Mouse (Mus musculus): ENCODE results near the gene Il10rb. TPM values are rescaled to one million over a fixed set of nuclear protein-coding genes. Genes with fewer than 3 reads are reported as not detected.

The Il10rb gene
- polyA plus RNA-seq (2014; fragmentation: Illumina TruSeq; extraction: RNeasy Lipid Tissue Mini Kit (QIAGEN cat#74804); ENCODE audit: low read depth, low replicate concordance), result 275 TPM

DNA sequence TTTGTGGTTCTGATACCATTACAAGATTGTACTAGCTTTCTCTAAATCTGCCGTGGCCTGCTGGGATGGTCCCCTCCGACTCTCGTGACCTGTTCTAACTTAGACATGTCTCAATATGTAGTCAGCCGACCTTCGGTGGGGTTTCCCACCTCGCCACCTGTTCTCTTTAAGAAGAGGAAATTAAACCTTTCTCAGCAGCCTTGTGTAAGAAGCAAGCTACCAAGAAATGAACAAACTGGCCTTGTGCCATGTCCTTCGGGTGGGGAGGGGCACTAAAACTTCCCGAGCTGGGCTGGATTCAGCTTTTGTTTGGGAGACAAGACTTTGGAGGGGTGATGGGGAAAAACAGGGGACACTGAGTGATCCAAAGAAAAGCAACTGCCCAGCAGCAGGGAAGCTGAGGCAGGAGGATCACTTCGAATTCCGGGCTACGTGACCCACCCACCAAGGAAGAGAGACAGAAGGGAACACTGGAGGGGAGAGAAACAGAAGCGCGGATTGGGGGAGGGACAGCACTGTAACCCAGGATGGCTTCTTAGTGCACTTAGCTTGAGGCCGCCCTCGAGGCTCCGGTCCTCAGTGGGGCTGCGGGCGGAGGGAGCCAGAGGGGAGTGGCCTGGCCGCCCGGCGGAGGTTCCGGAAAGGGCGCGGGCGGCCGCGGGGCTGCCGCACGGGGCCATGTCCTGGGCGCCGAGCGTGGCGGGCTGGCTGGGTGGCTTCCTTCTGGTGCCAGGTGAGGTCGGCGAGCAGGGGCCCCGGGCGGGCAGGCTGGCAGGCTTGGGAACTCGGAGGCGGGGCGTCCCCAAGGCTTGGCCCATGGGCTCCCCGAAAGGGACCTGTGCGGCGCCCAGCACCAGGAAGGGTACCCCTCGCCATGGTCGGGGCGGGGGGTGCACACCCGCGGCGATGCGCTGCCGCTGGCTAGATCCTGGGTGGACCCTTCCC is at the start of gene Il10rb:
TSS of gene Il10rb (plus strand) at position 525 of the 945 bp plus-strand sequence.

DNA sequence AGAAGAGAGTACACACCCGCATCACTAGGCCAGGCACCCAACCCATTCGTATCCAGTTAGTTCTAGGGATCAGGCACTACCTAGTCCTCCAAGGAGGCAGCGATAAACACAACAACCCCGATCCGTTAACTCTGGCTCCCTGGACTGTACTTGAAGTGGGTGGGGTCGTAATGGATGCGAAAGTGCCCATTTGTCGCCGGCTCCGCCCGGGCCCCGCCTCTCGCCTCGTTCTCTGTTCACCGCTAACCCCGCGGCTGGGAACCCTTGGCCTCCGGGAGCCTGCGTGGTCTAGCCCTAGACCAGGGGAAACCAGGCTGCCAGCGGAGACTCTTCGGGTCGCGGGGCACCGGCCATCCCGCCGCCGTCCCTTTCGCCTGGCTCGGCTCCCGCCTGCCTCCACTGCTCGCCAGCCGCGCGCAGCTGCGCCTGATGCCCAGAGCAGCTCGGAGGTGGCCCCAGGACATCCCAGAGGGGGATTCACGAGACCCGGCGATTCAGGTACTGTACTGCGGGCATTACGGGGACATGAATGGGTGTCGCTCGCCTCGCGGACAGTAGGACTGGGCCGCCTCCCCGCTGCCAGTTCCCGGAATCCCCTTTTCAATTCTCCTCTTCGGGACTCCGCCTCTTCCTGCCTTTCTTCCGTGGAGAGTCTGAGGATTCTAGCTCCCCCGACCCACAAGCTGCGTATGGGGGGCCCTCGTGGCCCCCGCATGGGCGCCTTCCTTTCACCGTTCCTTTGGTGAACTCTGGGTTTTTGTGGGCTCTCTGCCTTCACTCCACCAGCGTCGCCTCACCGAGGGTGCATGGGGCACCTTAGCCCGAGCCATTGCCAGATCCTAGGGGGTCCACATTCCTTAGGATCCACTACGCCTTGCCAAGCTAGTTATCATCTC is 33.1 kb upstream of the Il10rb start, which contains the start of gene Ifnar2:
TSS of gene Ifnar2 (plus strand) at position 207 of the 896 bp plus-strand sequence.

DNA sequence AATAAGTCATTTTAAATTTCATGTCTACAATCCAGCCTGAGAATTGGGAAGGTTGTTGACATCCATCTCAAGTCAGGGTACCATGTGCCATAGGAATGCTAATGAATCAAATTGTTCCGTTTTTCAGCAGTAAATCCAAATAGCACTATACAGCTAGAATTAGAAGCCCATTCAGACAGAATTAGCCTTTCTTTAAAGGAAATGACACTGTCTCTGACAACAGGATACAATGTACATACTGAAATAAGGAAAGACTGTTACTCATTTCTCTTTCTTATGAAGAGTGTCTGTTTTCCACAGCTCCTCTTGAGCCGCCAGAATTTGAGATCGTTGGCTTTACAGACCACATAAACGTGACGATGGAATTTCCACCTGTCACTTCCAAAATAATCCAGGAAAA is 14.5 kb upstream of the Il10rb start, which contains the start of gene Gm21970:
TSS of gene Gm21970 (plus strand) at position 301 of the 400 bp plus-strand sequence.

Other genes with a start within 250 kb of the Il10rb start
- gene Olig2, start 180.7 kb upstream of the Il10rb start, polyA plus RNA-seq (2014; fragmentation: Illumina TruSeq; extraction: RNeasy Lipid Tissue Mini Kit (QIAGEN cat#74804); ENCODE audit: low read depth, low replicate concordance), result not detected
- not detected for gene Olig1, start 136.4 kb upstream of the Il10rb start, polyA plus RNA-seq (2014; fragmentation: Illumina TruSeq; extraction: RNeasy Lipid Tissue Mini Kit (QIAGEN cat#74804); ENCODE audit: low read depth, low replicate concordance)
- 175 TPM for gene Ifnar2, start 33.4 kb upstream of the Il10rb start, polyA plus RNA-seq (2014; fragmentation: Illumina TruSeq; extraction: RNeasy Lipid Tissue Mini Kit (QIAGEN cat#74804); ENCODE audit: low read depth, low replicate concordance)
- gene Gm21970, start 14.4 kb upstream of the Il10rb start, polyA plus RNA-seq (2014; fragmentation: Illumina TruSeq; extraction: RNeasy Lipid Tissue Mini Kit (QIAGEN cat#74804); ENCODE audit: low read depth, low replicate concordance), result 8.1 TPM
- 122 TPM for gene Ifnar1, start 79.1 kb downstream of the Il10rb start, polyA plus RNA-seq (2014; fragmentation: Illumina TruSeq; extraction: RNeasy Lipid Tissue Mini Kit (QIAGEN cat#74804); ENCODE audit: low read depth, low replicate concordance)
- gene Ifngr2, start 140.9 kb downstream of the Il10rb start, polyA plus RNA-seq (2014; fragmentation: Illumina TruSeq; extraction: RNeasy Lipid Tissue Mini Kit (QIAGEN cat#74804); ENCODE audit: low read depth, low replicate concordance), result 17.0 TPM
- 96.2 TPM for gene Tmem50b, start 191.6 kb downstream of the Il10rb start, polyA plus RNA-seq (2014; fragmentation: Illumina TruSeq; extraction: RNeasy Lipid Tissue Mini Kit (QIAGEN cat#74804); ENCODE audit: low read depth, low replicate concordance)
- gene Dnajc28, start 212.9 kb downstream of the Il10rb start, polyA plus RNA-seq (2014; fragmentation: Illumina TruSeq; extraction: RNeasy Lipid Tissue Mini Kit (QIAGEN cat#74804); ENCODE audit: low read depth, low replicate concordance), result 30.4 TPM
- gene Gart, start 240.8 kb downstream of the Il10rb start, polyA plus RNA-seq (2014; fragmentation: Illumina TruSeq; extraction: RNeasy Lipid Tissue Mini Kit (QIAGEN cat#74804); ENCODE audit: low read depth, low replicate concordance), result 20.1 TPM
- gene Son, start 241.3 kb downstream of the Il10rb start, polyA plus RNA-seq (2014; fragmentation: Illumina TruSeq; extraction: RNeasy Lipid Tissue Mini Kit (QIAGEN cat#74804); ENCODE audit: low read depth, low replicate concordance), result 552 TPM

Measured in adrenal gland, adult 10 weeks (tissue).